ENCODE assay signal across 9 mouse cellular contexts in genomic region chr10:5289575-5289909, GRCm38 (mm10).
A peak's percentile ranks its signal among the peaks of the same experiment; 100 is the strongest.
DNase-seq lines count a peak whose midpoint lies in the region; ATAC-seq and TF ChIP-seq lines count a peak whose summit lies in the region.
"Had no signal": no experiment of that assay in that cellular context is flagged by ENCODE, and none has a peak within 500 bp of the region (broad histone marks: within the 10 kb centered on the region; RNA-seq: fewer than 3 reads in every experiment).

No protein-coding gene starts in this region.

- TF ChIP-seq CTCF in ES-Bruce4 (IDR thresholded peaks at IDR 0.05; ENCODE audit: low read depth, low read length), result no peak

- no peak overlapping the region for H3K4me3 ChIP-seq in hindbrain, embryonic 13.5 days
- H3K4me3 ChIP-seq in hindbrain, embryonic 10.5 days, result no peak overlapping the region
- H3K4me3 ChIP-seq in ES-Bruce4 (ENCODE audit: low read depth, low read length), result peak overlapping the region; percentile 4; the same call in 1 of the 2 replicates
- H3K4me3 ChIP-seq in brown adipose tissue, adult 24 weeks (ENCODE audit: insufficient read depth, low read depth, low read length), result peak overlapping the region; percentile 58
- peak overlapping the region; percentile 42; the same call in 1 of the 2 replicates for H3K4me3 ChIP-seq in limb, embryonic 10.5 days
- H3K4me3 ChIP-seq: forebrain, embryonic 13.5 days had no signal

- no peak overlapping the region for H3K27ac ChIP-seq in hindbrain, embryonic 13.5 days
- H3K27ac ChIP-seq in hindbrain, embryonic 10.5 days, result no peak overlapping the region
- H3K27ac ChIP-seq in ES-Bruce4 (ENCODE audit: insufficient read depth, low read length), result no peak overlapping the region
- H3K27ac ChIP-seq in brown adipose tissue, adult 24 weeks (replicated peaks; ENCODE audit: low read depth, low read length), result peak overlapping the region; percentile 84
- H3K27ac ChIP-seq in limb, embryonic 10.5 days, result peak overlapping the region; percentile 88
- H3K27ac ChIP-seq: forebrain, embryonic 13.5 days had no signal

- no peaks in the 10 kb centered on the region for H3K4me1 ChIP-seq in hindbrain, embryonic 13.5 days (replicated peaks)
- H3K4me1 ChIP-seq in hindbrain, embryonic 10.5 days (replicated peaks), result peaks cover 11% of the 10 kb centered on the region
- H3K4me1 ChIP-seq in ES-Bruce4 (ENCODE audit: control insufficient read depth, insufficient read depth, low read length), result no peaks in the 10 kb centered on the region
- H3K4me1 ChIP-seq in brown adipose tissue, adult 24 weeks (ENCODE audit: control insufficient read depth, insufficient read depth, insufficient read length, low read length), result no peaks in the 10 kb centered on the region
- peaks cover 20% of the 10 kb centered on the region for H3K4me1 ChIP-seq in limb, embryonic 10.5 days
- H3K4me1 ChIP-seq: forebrain, embryonic 13.5 days had no signal

- no peak for TF ChIP-seq EP300 in ES-Bruce4 (IDR thresholded peaks at IDR 0.05; ENCODE audit: insufficient read depth, low read depth, low read length)

- no peak overlapping the region for H3K4me2 ChIP-seq in hindbrain, embryonic 13.5 days
- H3K4me2 ChIP-seq: forebrain, embryonic 13.5 days had no signal

- 83% methylated on average over 5 of the region's 5 CpGs for WGBS in hindbrain, embryonic 13.5 days
- WGBS in hindbrain, embryonic 10.5 days, result 88% methylated on average over 5 of the region's 5 CpGs
- 76% methylated on average over 5 of the region's 5 CpGs for WGBS in limb, embryonic 10.5 days

- TF ChIP-seq POLR2A in ES-Bruce4 (IDR thresholded peaks at IDR 0.05; ENCODE audit: insufficient read depth, low read length), result no peak

- no peak overlapping the region for H3K9ac ChIP-seq in hindbrain, embryonic 13.5 days
- no peak overlapping the region for H3K9ac ChIP-seq in ES-Bruce4 (ENCODE audit: low read depth, poor library complexity, severe bottlenecking)
- H3K9ac ChIP-seq: forebrain, embryonic 13.5 days had no signal

- DNase-seq in hindbrain, embryonic 10.5 days (ENCODE audit: low spot score), result no peak
- DNase-seq in limb, embryonic 10.5 days (ENCODE audit: low spot score), result no peak
- DNase-seq in retina, postnatal 1 day, result no peak
- no peak for DNase-seq in adrenal gland, postnatal 36 days
- DNase-seq: cerebellum, adult 9-10 months had no signal

- peak; percentile 30; the same call in 1 of the 2 replicates for ATAC-seq in hindbrain, embryonic 13.5 days (ENCODE audit: low FRiP score)

- no peaks in the 10 kb centered on the region for H3K27me3 ChIP-seq in hindbrain, embryonic 13.5 days
- H3K27me3 ChIP-seq in hindbrain, embryonic 10.5 days (ENCODE audit: insufficient read depth, poor library complexity, severe bottlenecking), result no peaks in the 10 kb centered on the region
- no peaks in the 10 kb centered on the region for H3K27me3 ChIP-seq in ES-Bruce4 (ENCODE audit: control insufficient read depth, insufficient read depth, low read length, poor library complexity, severe bottlenecking)
- no peaks in the 10 kb centered on the region for H3K27me3 ChIP-seq in limb, embryonic 10.5 days (ENCODE audit: low read depth, poor library complexity, severe bottlenecking)
- H3K27me3 ChIP-seq: forebrain, embryonic 13.5 days had no signal

- no peaks in the 10 kb centered on the region for H3K36me3 ChIP-seq in hindbrain, embryonic 13.5 days
- no peaks in the 10 kb centered on the region for H3K36me3 ChIP-seq in hindbrain, embryonic 10.5 days
- H3K36me3 ChIP-seq in ES-Bruce4 (ENCODE audit: control insufficient read depth, insufficient read depth, low read length, poor library complexity, severe bottlenecking), result no peaks in the 10 kb centered on the region
- H3K36me3 ChIP-seq in limb, embryonic 10.5 days, result no peaks in the 10 kb centered on the region

- H3K9me3 ChIP-seq in hindbrain, embryonic 13.5 days, result no peaks in the 10 kb centered on the region
- H3K9me3 ChIP-seq in hindbrain, embryonic 10.5 days, result no peaks in the 10 kb centered on the region
- H3K9me3 ChIP-seq in ES-Bruce4 (replicated peaks; ENCODE audit: control insufficient read depth, insufficient read depth, low read length, poor library complexity, severe bottlenecking), result no peaks in the 10 kb centered on the region
- H3K9me3 ChIP-seq in limb, embryonic 10.5 days (replicated peaks), result no peaks in the 10 kb centered on the region
- H3K9me3 ChIP-seq: forebrain, embryonic 13.5 days had no signal

Comparison
In these comparisons a context has a peak if more than half of its experiments do, and no peak if none do; other contexts are left out.
1. H3K27ac ChIP-seq: peak in brown adipose tissue, adult 24 weeks (single experiment) and limb, embryonic 10.5 days (single experiment); none in hindbrain, embryonic 13.5 days (single experiment), hindbrain, embryonic 10.5 days (single experiment) and ES-Bruce4 (single experiment).
2. H3K4me3 ChIP-seq: peak in ES-Bruce4 (single experiment), brown adipose tissue, adult 24 weeks (single experiment) and limb, embryonic 10.5 days (single experiment); none in hindbrain, embryonic 13.5 days (single experiment) and hindbrain, embryonic 10.5 days (single experiment).